Mouse (Mus musculus) cerebellum, adult 9-10 months (tissue): ENCODE data around the gene Hist2h2ab.
A peak's percentile ranks its signal among the peaks of the same experiment; 100 is the strongest.
"Not testable (repeated sequence)": the region's sequence is repeated elsewhere in the genome, so short reads cannot be mapped to it uniquely, and the experiment has no call there.

Source experiments
- DNase-seq: peaks from one replicate; pipeline ENCODE4 v3.0.0; 2022

The Hist2h2ab gene

GRCm38 (mm10) chr3:96198181-96198580 is 21.5 kb upstream of the Hist2h2ab start:
- DNase-seq = peak; percentile 57

DNA sequence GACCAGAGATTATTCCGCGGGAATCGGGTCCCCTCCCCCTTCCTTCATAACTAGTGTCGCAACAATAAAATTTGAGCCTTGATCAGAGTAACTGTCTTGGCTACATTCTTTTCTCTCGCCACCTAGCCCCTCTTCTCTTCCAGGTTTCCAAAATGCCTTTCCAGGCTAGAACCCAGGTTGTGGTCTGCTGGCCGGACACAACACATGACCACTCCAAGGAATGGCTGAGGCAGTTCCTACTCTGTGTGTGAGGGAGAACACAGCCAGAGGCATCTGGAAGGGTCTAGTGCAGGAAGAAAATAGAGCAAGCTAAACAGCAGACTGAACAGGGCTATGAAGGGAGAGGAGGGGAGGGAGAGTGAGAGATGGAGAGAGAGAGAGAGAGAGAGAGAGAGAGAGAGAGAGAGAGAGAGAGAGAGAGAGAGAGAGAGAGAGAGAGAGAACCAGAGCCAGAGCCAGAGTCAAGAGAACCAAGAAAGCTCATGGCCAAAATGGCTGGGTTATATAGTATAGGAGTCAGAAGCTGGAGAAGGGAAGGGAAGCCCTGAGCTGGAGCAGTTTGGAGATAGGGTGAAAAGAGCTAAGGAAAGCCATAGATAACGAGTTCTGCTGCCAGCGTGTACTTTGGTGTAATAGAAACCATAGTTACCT is 20.9 kb upstream of the Hist2h2ab start:
- DNase-seq = not testable (repeated sequence)

DNA sequence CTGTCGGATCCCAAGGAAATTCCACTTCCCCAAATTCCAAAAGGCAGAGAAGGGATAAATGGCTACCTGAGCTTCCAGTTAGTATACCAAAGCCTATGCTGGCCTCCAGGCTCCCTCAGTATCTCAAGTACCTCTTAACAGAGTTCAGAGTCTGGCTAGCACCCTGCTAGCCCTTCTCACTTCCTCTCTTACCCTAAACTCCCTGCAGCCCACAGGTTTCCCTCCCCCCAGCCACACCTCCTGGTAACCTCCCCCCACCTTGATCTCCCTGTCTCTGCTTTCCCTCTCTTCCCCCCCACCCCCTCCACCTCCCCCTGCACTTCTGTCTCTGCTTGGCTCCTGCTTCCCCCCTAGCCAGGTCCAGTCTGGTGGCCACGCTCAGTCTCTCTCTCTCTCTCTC is 19.9 kb upstream of the Hist2h2ab start:
- DNase-seq = no peak

DNA sequence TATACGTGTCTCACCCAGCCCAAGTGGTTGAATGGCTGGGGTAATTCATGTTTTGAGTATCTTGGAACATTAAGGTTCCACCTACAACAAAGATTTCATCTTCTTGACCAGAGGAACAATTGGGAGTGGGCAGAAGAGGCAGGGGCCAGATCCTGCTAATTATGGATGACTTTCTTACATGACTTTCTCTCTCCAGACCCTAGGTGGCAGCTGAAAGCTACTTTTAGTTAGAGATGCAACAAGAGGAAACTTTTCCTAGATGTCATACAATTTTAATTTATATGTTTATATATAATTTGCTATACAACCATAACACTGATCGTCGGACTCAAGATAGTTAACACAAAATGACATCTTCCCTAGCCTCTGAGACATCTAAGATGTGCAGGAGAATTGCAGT is 11.8 kb upstream of the Hist2h2ab start:
- no peak for DNase-seq

- no peak for DNase-seq
Measured at GRCm38 (mm10) chr3:96209242-96209641, 10.4 kb upstream of the Hist2h2ab start.

- peak; percentile 65 for DNase-seq
Measured at GRCm38 (mm10) chr3:96219191-96219641, 449 bp upstream of the Hist2h2ab start.

DNA sequence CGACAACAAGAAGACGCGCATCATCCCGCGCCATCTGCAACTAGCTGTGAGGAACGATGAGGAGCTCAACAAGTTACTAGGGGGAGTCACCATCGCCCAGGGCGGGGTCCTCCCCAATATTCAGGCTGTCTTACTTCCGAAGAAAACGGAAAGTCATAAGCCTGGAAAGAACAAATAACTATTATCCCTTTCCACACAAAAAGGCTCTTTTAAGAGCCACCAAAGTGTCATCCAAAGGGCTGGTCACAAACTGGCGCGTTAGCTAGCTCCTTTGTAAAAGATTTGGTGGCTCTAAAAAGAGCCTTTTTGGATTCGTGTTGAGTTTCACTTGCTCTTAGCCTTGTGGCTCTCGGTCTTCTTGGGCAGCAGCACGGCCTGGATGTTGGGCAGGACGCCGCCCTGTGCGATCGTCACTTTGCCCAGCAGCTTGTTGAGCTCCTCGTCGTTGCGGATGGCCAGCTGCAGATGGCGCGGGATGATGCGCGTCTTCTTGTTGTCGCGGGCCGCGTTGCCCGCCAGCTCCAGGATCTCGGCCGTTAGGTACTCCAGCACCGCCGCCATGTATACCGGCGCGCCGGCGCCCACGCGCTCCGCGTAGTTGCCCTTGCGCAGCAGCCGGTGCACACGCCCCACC is 583 bp downstream of the Hist2h2ab start:
- not testable (repeated sequence) for DNase-seq

- DNase-seq = peak; percentile 95
Measured at GRCm38 (mm10) chr3:96220765-96221639, 1.3 kb downstream of the Hist2h2ab start, which contains the start of the genes Hist2h2ac and Hist2h2be. Gene Hist2h2ac, minus strand, starts transcription at chr3:96220880. Gene Hist2h2be, plus strand, starts transcription at chr3:96221119.

DNA sequence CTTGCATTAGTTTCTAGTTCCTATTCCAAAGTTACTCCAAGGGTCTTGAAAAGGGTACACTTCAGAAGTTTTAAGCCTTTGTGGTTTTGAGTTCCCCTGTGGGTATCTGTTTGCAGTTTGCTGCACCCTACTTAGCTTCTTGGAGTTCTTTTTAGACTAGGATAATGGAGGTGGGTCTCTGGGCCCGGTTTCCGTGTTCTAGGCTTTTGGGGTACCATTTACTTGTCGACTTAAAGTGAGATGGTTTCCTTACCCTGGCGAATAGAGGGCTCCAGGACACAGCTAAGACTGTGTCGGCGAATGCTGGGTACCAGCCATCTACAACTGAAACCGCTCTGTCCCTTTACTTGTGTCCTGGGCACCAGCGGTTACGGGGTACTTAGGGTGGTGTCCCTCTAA is 2.0 kb downstream of the Hist2h2ab start:
- DNase-seq = no peak

GRCm38 (mm10) chr3:96222774-96223173 is 3.1 kb downstream of the Hist2h2ab start:
- DNase-seq = peak; percentile 59

- peak; percentile 18 for DNase-seq
Measured at GRCm38 (mm10) chr3:96225421-96225820, 5.8 kb downstream of the Hist2h2ab start.

- peak; percentile 12 for DNase-seq
Measured at GRCm38 (mm10) chr3:96226695-96227648, 7.3 kb downstream of the Hist2h2ab start.

DNA sequence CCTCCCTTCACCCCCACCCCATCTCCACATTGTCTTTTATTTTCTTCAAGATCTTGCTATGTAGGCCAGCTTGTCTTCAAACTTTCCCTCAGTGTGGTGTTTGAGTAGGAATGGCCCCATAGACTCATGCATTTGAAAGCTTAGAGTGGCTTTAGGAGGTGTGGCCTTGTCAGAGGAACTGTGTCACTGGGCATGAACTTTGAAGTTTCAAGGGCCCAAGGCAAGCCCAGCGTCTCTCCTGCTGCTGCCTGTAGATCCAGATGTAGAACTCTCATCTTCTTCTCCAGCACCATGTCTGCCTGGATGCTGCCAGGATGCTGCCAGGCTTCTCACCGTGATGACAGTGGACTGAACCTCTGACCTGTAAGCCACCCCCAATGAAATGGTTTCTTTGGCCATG is 9.2 kb downstream of the Hist2h2ab start:
- no peak for DNase-seq

- DNase-seq = no peak
Measured at GRCm38 (mm10) chr3:96230404-96230803, 10.7 kb downstream of the Hist2h2ab start.

DNA sequence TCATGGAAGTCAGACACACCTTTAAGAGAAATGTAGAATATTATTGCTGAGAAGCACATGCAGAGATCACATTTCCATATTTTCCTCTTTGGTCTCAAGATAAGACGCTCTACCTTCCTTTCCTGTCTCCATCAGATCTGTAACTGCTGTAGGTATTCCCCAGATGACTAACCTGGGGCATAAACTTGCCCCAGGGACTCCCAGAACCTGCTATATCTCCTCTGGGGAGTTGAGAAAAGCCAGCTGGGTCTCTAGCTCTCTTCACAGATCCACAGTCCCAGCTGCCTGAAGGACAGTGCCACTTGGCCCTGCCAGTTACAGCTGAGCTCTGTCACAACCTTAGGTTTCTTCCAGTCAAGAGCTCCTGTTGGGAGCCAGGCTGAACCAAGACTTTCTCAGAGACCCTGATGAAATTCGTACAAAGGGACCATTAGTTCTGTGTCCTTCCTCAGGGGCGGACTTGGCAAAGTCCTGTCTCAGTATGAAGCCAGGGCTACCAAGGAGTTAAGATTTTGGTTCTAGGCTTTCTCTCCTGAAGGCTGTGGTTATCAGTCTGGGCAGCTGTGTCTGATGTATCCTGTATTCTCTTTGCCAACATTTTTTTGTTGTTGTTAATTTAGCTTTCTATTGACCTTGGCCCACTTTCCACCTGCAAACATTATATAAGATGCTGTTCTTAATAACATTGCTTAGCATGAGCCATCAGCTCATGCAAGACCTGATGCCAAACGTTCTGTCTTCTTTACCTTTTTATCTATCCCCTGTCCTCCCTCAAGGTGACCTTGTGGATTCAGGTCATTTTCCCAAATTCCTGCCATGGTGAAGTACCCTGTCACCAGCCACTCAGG is 11.5 kb downstream of the Hist2h2ab start:
- no peak for DNase-seq

GRCm38 (mm10) chr3:96231758-96232120 is 12.1 kb downstream of the Hist2h2ab start:
- DNase-seq = no peak

DNA sequence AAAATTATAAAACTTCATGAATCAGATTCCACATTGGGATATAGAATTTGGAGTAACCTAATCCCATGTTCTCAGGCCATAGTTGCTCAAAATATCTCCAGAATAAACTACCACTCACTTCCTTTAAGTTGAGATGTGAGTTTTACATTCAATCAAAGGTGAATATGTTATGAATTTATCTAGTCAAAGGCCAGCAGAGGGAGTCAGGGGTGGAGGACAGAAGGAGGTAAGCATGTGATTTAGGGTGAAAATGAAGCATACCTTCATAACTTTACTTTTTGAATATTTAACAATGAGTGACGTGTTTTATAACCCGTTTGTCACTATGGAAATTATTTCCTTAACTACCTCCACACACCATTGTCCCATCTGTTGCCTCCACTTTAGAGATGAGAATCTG is 15.2 kb downstream of the Hist2h2ab start:
- no peak for DNase-seq

GRCm38 (mm10) chr3:96235836-96236235 is 16.2 kb downstream of the Hist2h2ab start:
- DNase-seq = no peak

DNA sequence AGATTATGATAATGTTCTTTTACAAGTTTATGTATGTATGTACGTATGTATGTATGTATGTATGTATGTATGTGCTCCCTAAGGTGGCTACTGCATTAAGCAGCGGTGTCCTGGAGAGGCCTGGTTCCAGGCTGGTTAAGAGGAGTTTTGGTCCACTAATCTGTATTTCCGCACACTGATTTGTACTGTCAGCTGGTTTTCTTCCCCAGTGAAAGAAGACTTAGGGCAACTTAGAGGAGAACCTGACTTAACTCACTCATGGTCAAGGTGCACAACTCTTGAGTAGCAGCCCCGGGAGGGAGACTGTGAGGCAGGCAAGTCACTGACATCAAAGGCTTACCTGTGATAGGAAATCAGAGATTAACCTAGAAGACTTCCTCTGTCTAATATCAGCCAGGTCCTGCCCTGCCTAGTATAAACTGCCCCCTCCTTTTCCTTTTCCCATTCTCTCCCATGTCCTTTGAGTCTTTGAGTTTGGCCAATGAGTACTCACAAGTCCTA is 17.2 kb downstream of the Hist2h2ab start:
- DNase-seq = no peak

- no peak for DNase-seq
Measured at GRCm38 (mm10) chr3:96237335-96237903, 17.8 kb downstream of the Hist2h2ab start.
